ENCODE assay signal across 8 mouse cellular contexts in genomic region chr3:79144672-79145406, GRCm38 (mm10).
DNase-seq lines count a peak whose midpoint lies in the region; ATAC-seq and TF ChIP-seq lines count a peak whose summit lies in the region.

No protein-coding gene starts in this region.

- no peak for TF ChIP-seq CTCF in layer of hippocampus, adult 2 months (conservative IDR thresholded peaks at IDR 0.05)
- TF ChIP-seq CTCF in heart, postnatal 0 days (IDR thresholded peaks at IDR 0.05; ENCODE audit: low read depth): no peak

- no peaks in the 10 kb centered on the region for H3K36me3 ChIP-seq in embryonic facial prominence, embryonic 11.5 days (replicated peaks; ENCODE audit: control insufficient read depth, insufficient read depth, low read depth, low read length)
- no peaks in the 10 kb centered on the region for H3K36me3 ChIP-seq in heart, postnatal 0 days (replicated peaks; ENCODE audit: control insufficient read depth, insufficient read depth, low read length)
- no peaks in the 10 kb centered on the region for H3K36me3 ChIP-seq in limb, embryonic 13.5 days

- no peaks in the 10 kb centered on the region for H3K9me3 ChIP-seq in embryonic facial prominence, embryonic 11.5 days (replicated peaks; ENCODE audit: control insufficient read depth, low read length)
- H3K9me3 ChIP-seq in heart, postnatal 0 days (replicated peaks; ENCODE audit: control insufficient read depth, low read length): no peaks in the 10 kb centered on the region
- no peaks in the 10 kb centered on the region for H3K9me3 ChIP-seq in limb, embryonic 13.5 days

- H3K4me1 ChIP-seq in embryonic facial prominence, embryonic 11.5 days (ENCODE audit: control insufficient read depth, insufficient read depth, low read length): peaks cover 2% of the 10 kb centered on the region; the same call in 1 of the 2 replicates
- H3K4me1 ChIP-seq in heart, postnatal 0 days (ENCODE audit: control insufficient read depth, insufficient read depth): peaks cover 47% of the 10 kb centered on the region
- H3K4me1 ChIP-seq in limb, embryonic 13.5 days: peaks cover 27% of the 10 kb centered on the region

- no peak for TF ChIP-seq EP300 in heart, postnatal 0 days (IDR thresholded peaks at IDR 0.05; ENCODE audit: low read depth)

- H3K4me3 ChIP-seq in layer of hippocampus, adult 2 months: peak overlapping the region; percentile 53
- H3K4me3 ChIP-seq in embryonic facial prominence, embryonic 11.5 days (ENCODE audit: low read depth, low read length): no peak overlapping the region
- H3K4me3 ChIP-seq in heart, postnatal 0 days (ENCODE audit: low read depth, low read length): peak overlapping the region; percentile 34
- peak overlapping the region; percentile 18 for H3K4me3 ChIP-seq in limb, embryonic 13.5 days

- 28% methylated on average over 13 of the region's 13 CpGs for WGBS in embryonic facial prominence, embryonic 11.5 days
- WGBS in heart, postnatal 0 days: 7% methylated on average over 13 of the region's 13 CpGs
- 33% methylated on average over 13 of the region's 13 CpGs for WGBS in limb, embryonic 13.5 days

- 0 out of 2 replicates have a peak overlapping the region, but pooled peaks have one; percentile 14 for H3K9ac ChIP-seq in embryonic facial prominence, embryonic 11.5 days (replicated peaks; ENCODE audit: low read length)
- H3K9ac ChIP-seq in heart, postnatal 0 days (replicated peaks; ENCODE audit: low read depth, low read length): peak overlapping the region; percentile 55
- H3K9ac ChIP-seq in limb, embryonic 13.5 days: peak overlapping the region; percentile 45; the same call in 1 of the 2 replicates

- DNase-seq in layer of hippocampus, adult 2 months (ENCODE audit: low spot score in 2 of 2): peak; percentile 58 to 59
- no peak for DNase-seq in layer of hippocampus, adult 9-10 months (ENCODE audit: low spot score)
- peak; percentile 11 for DNase-seq in embryonic facial prominence, embryonic 11.5 days (ENCODE audit: low spot score)
- DNase-seq in heart, postnatal 0 days (ENCODE audit: low spot score): no peak
- peak; percentile 58 for DNase-seq in right cerebral cortex, postnatal 4 days
- DNase-seq in kidney, postnatal 14 days: no peak

- no peaks in the 10 kb centered on the region for H3K27me3 ChIP-seq in embryonic facial prominence, embryonic 11.5 days (ENCODE audit: control insufficient read depth, insufficient read depth, low read length)
- no peaks in the 10 kb centered on the region for H3K27me3 ChIP-seq in heart, postnatal 0 days (ENCODE audit: control insufficient read depth, insufficient read depth, low read length)
- H3K27me3 ChIP-seq in limb, embryonic 13.5 days: no peaks in the 10 kb centered on the region

- ATAC-seq in embryonic facial prominence, embryonic 11.5 days (replicated peaks; ENCODE audit: insufficient number of reproducible peaks, low FRiP score, low TSS enrichment, low read depth): no peak
- no peak for ATAC-seq in heart, postnatal 0 days (ENCODE audit: insufficient read depth, low read depth)
- no peak for ATAC-seq in limb, embryonic 13.5 days (ENCODE audit: low FRiP score, low read depth)
- no peak for ATAC-seq in erythroid progenitor cell, adult 5-6 weeks (replicated peaks; ENCODE audit: low FRiP score, poor library complexity, severe bottlenecking)

- peak overlapping the region; percentile 8; the same call in 1 of the 2 replicates for H3K4me2 ChIP-seq in embryonic facial prominence, embryonic 11.5 days (ENCODE audit: low read depth, low read length)
- peak overlapping the region; percentile 62 for H3K4me2 ChIP-seq in heart, postnatal 0 days (ENCODE audit: low read depth, low read length)
- peak overlapping the region; percentile 51 for H3K4me2 ChIP-seq in limb, embryonic 13.5 days (replicated peaks)

- H3K27ac ChIP-seq in layer of hippocampus, adult 2 months: peak overlapping the region; percentile 98
- H3K27ac ChIP-seq in embryonic facial prominence, embryonic 11.5 days (replicated peaks; ENCODE audit: low read depth, low read length): 0 out of 2 replicates have a peak overlapping the region, but pooled peaks have one; percentile 8
- peak overlapping the region; percentile 87 for H3K27ac ChIP-seq in heart, postnatal 0 days (ENCODE audit: low read depth)
- H3K27ac ChIP-seq in limb, embryonic 13.5 days: peak overlapping the region; percentile 53; the same call in 1 of the 2 replicates

Comparison
In these comparisons a context has a peak if more than half of its experiments do, and no peak if none do; other contexts are left out.
1. DNase-seq: peak in layer of hippocampus, adult 2 months (2 of 2), embryonic facial prominence, embryonic 11.5 days (single experiment) and right cerebral cortex, postnatal 4 days (single experiment); none in layer of hippocampus, adult 9-10 months (single experiment), heart, postnatal 0 days (single experiment) and kidney, postnatal 14 days (single experiment).
2. H3K27ac ChIP-seq: peak in every context shown above with its lines; median percentile 98 in layer of hippocampus, adult 2 months; 87 in heart, postnatal 0 days; 53 in limb, embryonic 13.5 days; 8 in embryonic facial prominence, embryonic 11.5 days.
3. H3K4me2 ChIP-seq: peak in every context shown above with its lines; median percentile 62 in heart, postnatal 0 days; 51 in limb, embryonic 13.5 days; 8 in embryonic facial prominence, embryonic 11.5 days.
4. Peak in every context shown above with its lines, with median percentiles within 50 percentile points of each other: H3K9ac ChIP-seq.